Mouse (Mus musculus) embryonic facial prominence, embryonic 14.5 days (tissue): ENCODE results near the gene Cnot1. TPM values are rescaled to one million over a fixed set of nuclear protein-coding genes. Genes with fewer than 3 reads are reported as not detected.
A peak's percentile ranks its signal among the peaks of the same experiment; 100 is the strongest.

ENCODE experiments used
- ATAC-seq: fragments of 200-750 bp; cut with Nextera tagmentation; 2 replicates; pipeline ENCODE4 v1.8.0; 2017; ENCODE audit warnings: low read depth, moderate number of reproducible peaks, moderate TSS enrichment
- DNase-seq: peaks from one replicate; pipeline ENCODE4 v3.0.0-alpha.2; 2015; ENCODE audit warnings: low spot score
- H3K27ac ChIP-seq: fragments of 300-500 bp; sonication (generic); replicated peaks from 2 replicates; pipeline ENCODE4 v1.5.1; 2014; ENCODE audit warnings: low read depth, mild to moderate bottlenecking, low read length, moderate library complexity
- H3K27me3 ChIP-seq: fragments of 300-500 bp; sonication (generic); replicated peaks from 2 replicates; pipeline ENCODE4 v1.6.1; 2014; ENCODE audit warnings: low read length; ENCODE audit not compliant: control insufficient read depth, insufficient read depth
- H3K36me3 ChIP-seq: fragments of 300-500 bp; sonication (generic); 2 replicates; pipeline ENCODE4 v1.6.1; 2014; ENCODE audit warnings: low read length, mixed read lengths; ENCODE audit not compliant: control insufficient read depth, insufficient read depth
- H3K4me1 ChIP-seq: fragments of 300-500 bp; sonication (generic); 2 replicates; pipeline ENCODE4 v1.6.1; 2014; ENCODE audit warnings: antibody characterized with exemption, low read length; ENCODE audit not compliant: control insufficient read depth, insufficient read depth
- H3K4me2 ChIP-seq: fragments of 300-500 bp; sonication (generic); 2 replicates; pipeline ENCODE4 v1.6.1; 2014; ENCODE audit warnings: low read depth, mild to moderate bottlenecking, low read length, moderate library complexity, mixed read lengths
- H3K4me3 ChIP-seq: fragments of 300-500 bp; sonication (generic); 2 replicates; pipeline ENCODE4 v1.5.1; 2014; ENCODE audit warnings: low read depth, mild to moderate bottlenecking, low read length
- H3K9ac ChIP-seq: fragments of 300-500 bp; sonication (generic); 2 replicates; pipeline ENCODE4 v1.6.1; 2014; ENCODE audit warnings: low read depth, mild to moderate bottlenecking, low read length, moderate library complexity, mixed read lengths
- H3K9me3 ChIP-seq: fragments of 300-500 bp; sonication (generic); 2 replicates; pipeline ENCODE4 v1.6.1; 2016; ENCODE audit warnings: low read length; ENCODE audit not compliant: control insufficient read depth
- WGBS: fragments of 180-500 bp; shearing (Covaris S2); extraction: QIAGEN DNeasy Blood & Tissue Kit; methylation state at CpG from one replicate; pipeline ENCODE4 v1.1.7; 2014; 5-methylcytosine and 5-hydroxymethylcytosine counted together
- polyA plus RNA-seq: library from polyadenylated mRNA; unstranded; fragments of >200 nt; fragmentation: Nextera tagmentation; extraction: Ambion mirVana; gene quantifications from 2 replicates; pipeline ENCODE4 v1.2.1, GENCODE M21; 2014

Cnot1 gene
- polyA plus RNA-seq, 1 experiment from 2014 or later = 75.4 TPM

- Histone ChIP-seq H3K27ac (no peak overlapping the region), H3K9ac (no peak overlapping the region), H3K27me3 (no peaks in the 10 kb centered on the region), H3K4me1 (no peaks in the 10 kb centered on the region), H3K36me3 (peaks cover 65% of the 10 kb centered on the region), H3K4me3 (no peak overlapping the region), H3K4me2 (no peak overlapping the region), H3K9me3 (no peaks in the 10 kb centered on the region)
- ATAC-seq (no peak), DNase-seq (no peak)
- 94% methylated on average over 6 of the region's 6 CpGs for WGBS
Measured at GRCm38 (mm10) chr8:95843968-95844367, 36.7 kb upstream of the Cnot1 start.

- DNase-seq (no peak), ATAC-seq (no peak)
- Histone ChIP-seq H3K27me3 (no peaks in the 10 kb centered on the region), H3K4me2 (no peak overlapping the region), H3K4me3 (no peak overlapping the region), H3K36me3 (peaks cover 63% of the 10 kb centered on the region; the same call in 1 of the 2 replicates), H3K9ac (no peak overlapping the region), H3K27ac (no peak overlapping the region), H3K9me3 (no peaks in the 10 kb centered on the region), H3K4me1 (no peaks in the 10 kb centered on the region)
- 86% methylated on average over 13 of the region's 15 CpGs for WGBS
Measured at GRCm38 (mm10) chr8:95841436-95841835, 34.2 kb upstream of the Cnot1 start.

GRCm38 (mm10) chr8:95839289-95839688, 32.0 kb upstream of the Cnot1 start:
- Histone ChIP-seq H3K9ac (no peak overlapping the region), H3K27me3 (no peaks in the 10 kb centered on the region), H3K9me3 (no peaks in the 10 kb centered on the region), H3K4me3 (no peak overlapping the region), H3K27ac (no peak overlapping the region), H3K36me3 (peaks cover 50% of the 10 kb centered on the region; the same call in 1 of the 2 replicates), H3K4me2 (no peak overlapping the region), H3K4me1 (no peaks in the 10 kb centered on the region)
- no peak for DNase-seq
- no peak for ATAC-seq
- WGBS = 100% methylated on average over 4 of the region's 4 CpGs

- Histone ChIP-seq H3K36me3 (peaks cover 35% of the 10 kb centered on the region; the same call in 1 of the 2 replicates), H3K4me1 (peaks cover 4% of the 10 kb centered on the region; the same call in 1 of the 2 replicates), H3K9ac (no peak overlapping the region), H3K27me3 (no peaks in the 10 kb centered on the region), H3K27ac (no peak overlapping the region), H3K9me3 (no peaks in the 10 kb centered on the region), H3K4me3 (no peak overlapping the region), H3K4me2 (no peak overlapping the region)
- no peak for DNase-seq
- no peak for ATAC-seq
- 95% methylated on average over 10 of the region's 10 CpGs for WGBS
Measured at GRCm38 (mm10) chr8:95837266-95837665, 30.0 kb upstream of the Cnot1 start.

GRCm38 (mm10) chr8:95835891-95836290, 28.6 kb upstream of the Cnot1 start:
- no peak for ATAC-seq
- Histone ChIP-seq H3K4me3 (no peak overlapping the region), H3K27ac (no peak overlapping the region), H3K27me3 (no peaks in the 10 kb centered on the region), H3K36me3 (peaks cover 22% of the 10 kb centered on the region; the same call in 1 of the 2 replicates), H3K9ac (no peak overlapping the region), H3K9me3 (no peaks in the 10 kb centered on the region), H3K4me2 (no peak overlapping the region), H3K4me1 (peaks cover 4% of the 10 kb centered on the region; the same call in 1 of the 2 replicates)
- DNase-seq = no peak
- WGBS = 74% methylated on average over 4 of the region's 4 CpGs

- H3K27me3 ChIP-seq = no peaks in the 10 kb centered on the region
- 1% methylated on average over 16 of the region's 16 CpGs for WGBS
- ATAC-seq (peak; percentile 66), DNase-seq (peak; percentile 25)
- H3K4me2 ChIP-seq = peak overlapping the region; percentile 54
- no peaks in the 10 kb centered on the region for H3K9me3 ChIP-seq
- H3K4me3 ChIP-seq = peak overlapping the region; percentile 34
- H3K27ac ChIP-seq = no peak overlapping the region
- peaks cover 14% of the 10 kb centered on the region; the same call in 1 of the 2 replicates for H3K36me3 ChIP-seq
- H3K4me1 ChIP-seq = peaks cover 4% of the 10 kb centered on the region; the same call in 1 of the 2 replicates
- H3K9ac ChIP-seq = peak overlapping the region; percentile 50
Measured at GRCm38 (mm10) chr8:95833435-95833984, 26.2 kb upstream of the Cnot1 start.

- WGBS = 15% methylated on average over 16 of the region's 16 CpGs
Measured at GRCm38 (mm10) chr8:95832603-95833434, 25.6 kb upstream of the Cnot1 start.

GRCm38 (mm10) chr8:95830144-95830543, 22.9 kb upstream of the Cnot1 start:
- Histone ChIP-seq H3K4me3 (no peak overlapping the region), H3K4me2 (no peak overlapping the region), H3K4me1 (peaks cover 4% of the 10 kb centered on the region; the same call in 1 of the 2 replicates), H3K27me3 (no peaks in the 10 kb centered on the region), H3K9me3 (no peaks in the 10 kb centered on the region), H3K9ac (no peak overlapping the region), H3K36me3 (no peaks in the 10 kb centered on the region), H3K27ac (no peak overlapping the region)
- DNase-seq = no peak
- 75% methylated on average over 3 of the region's 3 CpGs for WGBS
- ATAC-seq = no peak

More at GRCm38 (mm10) chr8:95832603-95833434, 25.6 kb upstream of the Cnot1 start:
- Histone ChIP-seq H3K9me3 (no peaks in the 10 kb centered on the region), H3K27me3 (no peaks in the 10 kb centered on the region), H3K36me3 (peaks cover 14% of the 10 kb centered on the region; the same call in 1 of the 2 replicates), H3K4me2 (peak overlapping the region; percentile 54), H3K27ac (no peak overlapping the region; the same call in 1 of the 2 replicates), H3K9ac (peak overlapping the region; percentile 50), H3K4me3 (peak overlapping the region; percentile 34), H3K4me1 (peaks cover 4% of the 10 kb centered on the region; the same call in 1 of the 2 replicates)
- DNase-seq = peak; percentile 84
- peak; percentile 75 for ATAC-seq
